Mouse (Mus musculus): ENCODE data around the gene Ass1.

GRCm38 (mm10) chr2:31448756-31449440 lies 21.1 kb upstream of the Ass1 start:
- TF ChIP-seq POLR2A (IDR thresholded peaks at IDR 0.05; ENCODE audit: low read depth, low read length) (no peak), CTCF (IDR thresholded peaks at IDR 0.05; ENCODE audit: borderline replicate concordance, insufficient read depth, low read length) (no peak)
